Mouse (Mus musculus): ENCODE data around the gene Gm16867. TPM values are rescaled to one million over a fixed set of nuclear protein-coding genes. Genes with fewer than 3 reads are reported as not detected.

Gene Gm16867
- 0.01 TPM in 1 of 2 replicates, not detected in the other for polyA plus RNA-seq (2012; rRNA removed)

DNA sequence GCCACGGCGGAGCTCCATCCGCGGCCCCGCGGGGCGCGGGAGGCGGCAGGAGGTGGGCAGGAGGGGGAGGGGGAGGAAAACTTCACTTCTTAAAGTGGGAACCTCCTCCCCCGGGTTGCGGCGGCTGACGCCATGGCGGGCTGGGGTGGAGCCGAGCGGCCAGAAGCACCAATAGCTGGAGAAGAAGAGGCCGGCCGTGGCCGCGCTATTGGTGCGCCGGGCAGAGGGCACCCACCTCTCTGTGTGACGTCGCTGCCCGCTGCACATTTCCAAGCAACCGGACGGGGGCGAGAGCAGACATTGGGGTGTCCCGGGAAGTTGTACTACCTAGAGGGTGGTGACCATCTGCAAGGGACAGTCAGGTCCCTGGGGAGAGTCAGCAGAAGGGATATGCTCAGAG is at the start of gene Gm16867:
Gm16867 (minus strand) TSS at position 189 of the 400 bp plus-strand sequence.

DNA sequence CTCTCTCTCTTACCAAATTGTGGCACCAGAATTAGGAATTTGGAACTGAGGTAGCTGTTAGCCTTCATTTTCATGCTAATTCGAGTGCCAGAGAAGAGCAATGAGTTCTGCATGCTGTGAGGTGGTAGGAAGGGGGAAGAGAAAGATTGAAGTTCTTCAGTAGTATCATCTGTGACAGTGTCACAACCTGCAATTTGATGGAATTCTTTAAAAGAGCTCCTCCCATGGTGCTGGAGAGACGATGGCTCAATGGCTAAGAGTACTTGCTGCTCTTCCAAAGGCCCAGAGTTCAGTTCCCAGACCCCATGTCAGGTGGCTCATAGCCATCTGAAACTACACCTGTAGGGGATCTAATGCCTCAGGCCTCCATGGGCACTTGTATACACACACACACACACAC is 9.3 kb upstream of the Gm16867 start, which contains the start of gene Gm27179:
Gm27179 (minus strand) TSS at position 101 of the 400 bp plus-strand sequence.

Other genes with a start within 250 kb of the Gm16867 start
- gene Synb, start 209.1 kb downstream of the Gm16867 start, polyA plus RNA-seq (2012; rRNA removed): not detected in 2 replicates
- gene Gm27179, start 9.2 kb upstream of the Gm16867 start, polyA plus RNA-seq (2012; rRNA removed): 0.02 TPM in 1 of 2 replicates, not detected in the other
- 8.8 and 12.2 TPM in 2 replicates for gene Entpd4b, start 52.1 kb upstream of the Gm16867 start, polyA plus RNA-seq (2012; rRNA removed)

All from central nervous system, embryonic 14 days (tissue).